Mouse (Mus musculus): ENCODE measurements around the gene Errfi1.
A peak's percentile ranks its signal among the peaks of the same experiment; 100 is the strongest.

The Errfi1 gene

DNA sequence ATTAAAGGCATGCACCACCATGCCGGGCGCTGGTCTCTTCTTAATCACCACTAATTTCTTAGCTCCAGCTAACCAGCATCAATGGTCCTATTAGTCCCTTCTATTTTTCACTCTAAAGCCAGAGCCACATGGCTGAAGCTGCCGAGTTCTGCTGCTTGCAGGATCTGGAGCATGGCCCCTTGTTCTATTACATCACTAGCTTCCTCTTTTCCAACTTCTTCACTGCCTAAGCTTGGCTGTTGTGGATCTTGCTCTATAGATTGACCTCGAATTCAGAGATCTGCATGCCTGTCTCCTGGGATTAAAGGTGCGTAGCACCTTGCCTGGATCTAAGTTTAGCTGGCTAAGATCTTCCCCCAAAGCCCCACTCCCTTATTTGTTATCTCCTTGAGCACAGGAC lies 28.9 kb downstream of the Errfi1 start:
- no peak for DNase-seq

- DNase-seq: no peak
These were observed 34.2 kb downstream of the Errfi1 start for GRCm38 (mm10) chr4:150887903-150888302.

DNA sequence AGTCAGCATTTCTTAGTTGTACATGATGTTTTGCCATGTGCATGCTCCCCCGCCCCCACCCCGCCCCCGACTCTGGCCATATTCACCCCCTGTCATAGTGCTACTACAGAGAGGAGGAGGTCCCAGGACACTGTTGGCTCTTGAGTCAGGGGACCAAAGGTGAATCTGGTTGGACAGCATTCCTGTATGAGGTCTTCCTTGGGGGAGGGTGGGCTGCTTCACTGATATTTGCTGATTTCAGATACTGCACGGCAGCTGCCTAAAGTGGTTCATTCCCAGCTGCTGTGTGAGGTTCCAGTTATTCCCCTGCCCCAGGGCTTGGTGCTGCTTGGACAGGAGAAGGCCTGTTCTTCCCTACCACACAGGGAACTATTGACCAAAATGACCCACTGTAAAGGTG lies 34.8 kb downstream of the Errfi1 start:
- DNase-seq: no peak

- DNase-seq: peak in 1 of 2 experiments; percentile 45
These were observed 35.7 kb downstream of the Errfi1 start for GRCm38 (mm10) chr4:150889273-150889954.

GRCm38 (mm10) chr4:150889955-150890315 lies 36.2 kb downstream of the Errfi1 start:
- peak in 1 of 2 experiments; percentile 52 for DNase-seq

- DNase-seq: no peak
These were observed 37.6 kb downstream of the Errfi1 start for GRCm38 (mm10) chr4:150891308-150891707.

- DNase-seq: peak in 1 of 2 experiments; percentile 2
These were observed 41.2 kb downstream of the Errfi1 start for GRCm38 (mm10) chr4:150894718-150895501.

- no peak for DNase-seq
These were observed 43.3 kb downstream of the Errfi1 start for GRCm38 (mm10) chr4:150896896-150897624.

- peak; percentile 78 to 83 for DNase-seq
These were observed 45.1 kb downstream of the Errfi1 start for GRCm38 (mm10) chr4:150898716-150899365.

DNA sequence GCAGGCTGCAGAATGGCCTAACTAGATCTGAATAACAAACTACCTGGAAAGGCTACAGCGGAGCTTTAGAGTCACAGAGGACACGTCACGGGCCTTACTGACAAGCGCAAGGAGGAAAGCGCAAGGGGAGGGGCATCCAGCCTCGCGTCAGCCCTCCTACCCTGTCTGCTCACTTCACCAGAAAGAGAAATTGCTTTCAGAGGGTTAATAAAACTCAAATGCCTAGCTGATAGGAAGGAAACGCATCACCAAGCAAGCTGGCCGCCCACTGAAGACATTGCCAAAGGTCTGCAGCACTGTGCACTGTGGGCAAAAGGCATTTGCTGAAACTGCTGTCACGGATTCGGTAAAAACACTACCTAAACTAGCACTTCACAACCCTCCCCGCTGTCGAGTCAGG lies 46.8 kb downstream of the Errfi1 start:
- no peak for DNase-seq

- DNase-seq: peak; percentile 87 to 90
These were observed 47.9 kb downstream of the Errfi1 start for GRCm38 (mm10) chr4:150901651-150902050.

DNA sequence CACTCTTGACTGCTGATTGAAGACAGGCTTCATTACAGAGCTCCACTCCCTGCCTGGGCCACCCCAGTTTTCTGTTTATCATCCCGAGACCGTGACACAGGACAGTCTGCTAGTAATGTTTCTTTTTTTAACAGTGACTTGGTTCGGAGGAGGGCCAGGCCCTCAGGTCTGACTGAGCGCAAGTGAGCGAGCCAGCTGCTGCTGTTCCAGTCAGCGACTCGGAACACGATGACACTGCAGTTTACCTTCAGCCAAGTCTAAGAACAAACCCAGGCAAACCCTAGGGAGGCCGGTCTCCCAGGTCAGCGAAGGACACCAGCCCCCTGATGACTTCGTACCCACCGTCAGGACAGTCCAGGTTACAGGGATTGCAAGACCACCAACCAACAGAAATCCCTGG lies 48.3 kb downstream of the Errfi1 start:
- DNase-seq: peak; percentile 50 to 74

DNA sequence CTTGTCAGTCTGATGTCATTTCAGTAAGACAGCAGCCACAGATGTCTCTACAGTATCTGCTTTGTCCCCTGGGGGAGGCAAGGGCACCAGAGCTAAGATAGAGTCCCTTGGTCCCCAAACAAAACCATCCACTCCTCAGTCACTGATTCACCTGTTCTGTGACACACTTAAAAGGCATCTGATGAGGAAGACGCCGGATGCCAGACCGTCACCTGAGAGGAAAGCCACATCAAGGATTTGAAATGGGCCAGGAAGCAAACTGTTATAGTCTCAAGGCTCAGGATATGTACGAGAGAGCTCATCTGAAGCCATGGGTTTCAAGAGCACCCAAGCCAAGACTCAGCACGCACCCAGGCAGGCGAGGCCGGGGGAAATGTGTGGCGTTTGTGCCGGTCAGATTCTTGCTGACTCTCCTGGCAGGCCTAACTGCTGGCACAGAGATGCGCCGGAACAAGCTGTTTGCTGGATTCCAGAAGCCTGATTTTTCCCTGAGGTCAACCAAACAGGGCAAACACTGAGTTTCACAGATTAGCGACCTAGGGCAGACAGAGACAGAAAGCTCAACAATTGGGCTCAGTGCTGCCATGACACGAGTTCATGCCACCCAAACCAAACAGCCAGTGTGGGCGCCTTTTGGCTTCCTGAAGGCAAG lies 49.5 kb downstream of the Errfi1 start:
- DNase-seq: no peak

GRCm38 (mm10) chr4:150907099-150907498 lies 53.4 kb downstream of the Errfi1 start:
- no peak for DNase-seq

GRCm38 (mm10) chr4:150908512-150908911 lies 54.8 kb downstream of the Errfi1 start:
- peak in 1 of 2 experiments; percentile 49 for DNase-seq

DNA sequence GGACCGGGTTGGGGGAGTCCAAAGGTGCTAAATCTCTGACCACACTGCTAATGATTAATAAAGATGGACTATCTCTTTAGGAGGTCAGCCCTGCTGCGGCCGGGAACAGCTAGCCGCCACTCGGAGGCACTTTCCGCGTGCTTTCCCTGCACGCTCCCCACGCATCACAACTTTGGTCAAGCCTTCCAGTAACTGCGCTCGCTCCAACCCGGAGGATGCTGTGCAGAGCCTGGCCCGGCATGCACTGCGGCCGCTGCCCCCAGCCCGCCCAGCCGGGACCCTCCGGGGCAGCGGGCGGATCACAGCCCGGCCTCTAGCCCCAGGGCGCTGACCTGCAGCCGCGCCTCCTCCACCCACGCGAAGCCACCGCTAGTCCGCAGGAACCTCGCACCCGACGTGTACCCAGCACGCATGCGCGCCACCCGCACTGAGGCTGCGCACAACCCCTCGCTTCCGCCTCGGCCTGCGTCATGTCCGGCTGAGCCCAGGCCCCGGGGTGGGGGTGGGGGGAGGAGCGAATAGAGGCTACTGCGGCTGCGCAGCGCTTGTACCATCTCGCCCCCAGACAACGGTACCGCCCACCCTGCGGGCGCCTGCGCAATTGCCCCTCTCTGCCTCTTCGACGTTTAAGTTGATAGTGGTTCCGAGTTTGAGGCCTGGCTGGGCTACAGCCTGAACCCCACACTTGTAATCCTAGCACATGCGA lies 55.9 kb downstream of the Errfi1 start:
- peak; percentile 100 for DNase-seq

- no peak for DNase-seq
These were observed 56.6 kb downstream of the Errfi1 start for GRCm38 (mm10) chr4:150910164-150910951.

GRCm38 (mm10) chr4:150913743-150914142 lies 60.0 kb downstream of the Errfi1 start:
- no peak for DNase-seq

DNA sequence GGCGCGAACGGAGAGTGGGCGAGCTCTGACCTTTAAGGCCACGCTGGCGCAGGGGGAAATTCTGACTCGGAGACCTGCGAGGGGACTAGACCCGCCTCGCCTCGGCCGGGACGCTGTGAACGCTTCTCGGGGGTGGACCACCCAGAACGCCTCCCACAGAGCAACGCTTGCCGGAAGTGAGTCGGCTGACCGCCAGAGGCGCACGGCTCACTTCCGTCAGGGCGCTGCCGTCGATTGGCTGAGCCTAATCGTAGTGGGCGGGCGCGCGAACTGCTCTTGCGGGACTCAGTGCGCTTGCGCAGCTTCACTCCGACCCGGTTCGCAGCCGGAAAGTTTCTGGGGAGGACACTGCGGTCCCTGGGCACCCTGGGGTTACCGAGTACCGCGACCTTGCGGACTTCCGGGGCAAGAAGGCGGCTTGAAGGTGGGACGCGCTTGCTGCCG lies 60.6 kb downstream of the Errfi1 start, which contains the start of the genes Park7 and Tnfrsf9:
Park7 (minus strand) TSS at position 148 of the 444 bp plus-strand sequence.
Tnfrsf9 (plus strand) TSS at position 273 of the 444 bp plus-strand sequence.
- DNase-seq: peak; percentile 97 to 99

DNA sequence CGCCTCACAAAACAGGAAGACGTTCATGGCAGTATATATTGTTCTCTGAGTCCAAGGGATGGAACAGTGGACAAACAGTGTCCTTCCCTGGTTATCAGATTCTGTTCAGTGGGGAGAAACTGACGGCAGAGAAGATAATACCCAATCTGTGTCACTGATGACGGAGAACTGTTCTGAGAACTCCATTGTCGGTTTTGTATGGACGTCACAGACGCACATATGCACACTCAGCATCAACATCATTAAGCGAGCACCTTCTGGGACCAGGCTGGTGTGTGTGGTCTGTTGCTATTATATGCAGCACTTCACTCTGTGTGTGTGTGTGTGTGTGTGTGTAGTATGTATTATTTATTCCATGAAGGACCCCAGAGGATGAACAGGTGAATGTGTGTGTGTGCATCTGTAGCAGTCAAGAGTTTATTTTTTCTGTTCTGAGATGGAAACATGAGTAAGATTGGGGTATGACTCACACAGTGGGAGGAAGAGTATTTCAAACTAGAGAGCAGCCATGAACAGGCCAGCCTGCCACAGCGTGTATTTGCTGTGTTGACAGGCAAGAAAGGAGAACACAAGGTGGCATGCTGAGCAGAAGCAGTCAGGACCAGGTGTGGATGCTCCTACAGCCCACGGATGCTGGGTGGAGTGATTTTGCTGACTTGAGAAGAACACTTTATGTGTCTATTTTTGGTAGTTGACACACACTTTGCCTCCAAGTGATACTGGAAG lies 61.6 kb downstream of the Errfi1 start:
- DNase-seq: no peak

Measured in kidney, postnatal 4 days (tissue).